Mouse (Mus musculus): ENCODE results near the gene Mmp14. TPM values are rescaled to one million over a fixed set of nuclear protein-coding genes. Genes with fewer than 3 reads are reported as not detected.

The Mmp14 gene
- 152 and 156 TPM in 2 replicates for polyA plus RNA-seq (2015; fragmentation: Nextera tagmentation; extraction: Ambion mirVana)

DNA sequence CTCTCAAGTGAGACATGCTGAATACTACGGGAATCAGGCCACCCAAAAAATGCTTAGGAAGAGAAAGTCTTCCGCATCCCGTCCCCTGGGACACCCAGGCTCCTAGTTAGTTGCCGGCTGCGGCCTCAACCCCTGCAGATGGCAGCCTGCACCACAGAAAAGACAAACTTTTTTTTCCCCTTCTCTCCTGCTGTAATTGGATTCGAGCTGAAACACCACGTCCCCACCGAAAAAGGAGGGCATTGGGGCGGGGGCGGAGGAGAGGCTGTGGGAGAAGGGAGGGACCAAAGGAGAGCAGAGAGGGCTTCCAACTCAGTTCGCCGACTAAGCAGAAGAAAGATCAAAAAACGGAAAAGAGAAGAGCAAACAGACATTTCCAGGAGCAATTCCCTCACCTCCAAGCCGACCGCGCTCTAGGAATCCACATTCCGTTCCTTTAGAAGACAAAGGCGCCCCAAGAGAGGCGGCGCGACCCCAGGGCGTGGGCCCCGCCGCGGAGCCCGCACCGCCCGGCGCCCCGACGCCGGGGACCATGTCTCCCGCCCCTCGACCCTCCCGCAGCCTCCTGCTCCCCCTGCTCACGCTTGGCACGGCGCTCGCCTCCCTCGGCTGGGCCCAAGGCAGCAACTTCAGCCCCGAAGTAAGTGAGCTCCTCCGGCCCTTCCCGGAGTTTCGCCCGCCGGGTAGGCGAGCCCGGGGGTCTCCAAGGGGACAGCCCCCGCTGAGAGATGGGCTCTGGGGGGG, at the start of gene Mmp14:
Gene Mmp14 (plus strand): TSS at position 279 of the 744 bp plus-strand sequence.
- under 1% methylated on average over 41 of the region's 49 CpGs for WGBS
- peak within 1 kb of the TSS; percentile 97 for H3K9ac ChIP-seq (replicated peaks; ENCODE audit: low read length)
- ATAC-seq (ENCODE audit: low FRiP score, low TSS enrichment), result peak; percentile 33; the same call in 1 of the 2 replicates
- peaks cover 16% of the 10 kb centered on the region for H3K36me3 ChIP-seq (ENCODE audit: insufficient read depth, low read length)
- H3K9me3 ChIP-seq (ENCODE audit: low read length), result no peaks in the 10 kb centered on the region
- peak within 1 kb of the TSS; percentile 65 for H3K4me2 ChIP-seq (replicated peaks; ENCODE audit: low read depth, low read length)
- H3K27me3 ChIP-seq (ENCODE audit: insufficient read depth, low read length), result no peaks in the 10 kb centered on the region
- H3K4me3 ChIP-seq (ENCODE audit: low read length), result peak within 1 kb of the TSS; percentile 80
- H3K4me1 ChIP-seq (ENCODE audit: insufficient read depth, low read length), result peaks cover 37% of the 10 kb centered on the region
- H3K27ac ChIP-seq (ENCODE audit: low read length), result peak within 1 kb of the TSS; percentile 96

GRCm38 (mm10) chr14:54381816-54382215, 49.6 kb upstream of the Mmp14 start:
- Histone ChIP-seq H3K9ac (replicated peaks; ENCODE audit: low read length) (no peak overlapping the region), H3K4me3 (ENCODE audit: low read length) (no peak overlapping the region), H3K4me1 (ENCODE audit: insufficient read depth, low read length) (peaks cover 51% of the 10 kb centered on the region), H3K4me2 (replicated peaks; ENCODE audit: low read depth, low read length) (no peak overlapping the region), H3K9me3 (ENCODE audit: low read length) (no peaks in the 10 kb centered on the region), H3K36me3 (ENCODE audit: insufficient read depth, low read length) (no peaks in the 10 kb centered on the region), H3K27me3 (ENCODE audit: insufficient read depth, low read length) (no peaks in the 10 kb centered on the region), H3K27ac (ENCODE audit: low read length) (no peak overlapping the region)
- ATAC-seq (ENCODE audit: low FRiP score, low TSS enrichment), result no peak
- WGBS, result 71% methylated on average over 10 of the region's 10 CpGs

GRCm38 (mm10) chr14:54382641-54383040, 48.8 kb upstream of the Mmp14 start:
- H3K9ac ChIP-seq (replicated peaks; ENCODE audit: low read length), result no peak overlapping the region

GRCm38 (mm10) chr14:54383355-54383771, 48.0 kb upstream of the Mmp14 start:
- Histone ChIP-seq H3K4me3 (ENCODE audit: low read length) (no peak overlapping the region), H3K9ac (replicated peaks; ENCODE audit: low read length) (peak overlapping the region; percentile 37; the same call in 1 of the 2 replicates), H3K27me3 (ENCODE audit: insufficient read depth, low read length) (no peaks in the 10 kb centered on the region), H3K36me3 (ENCODE audit: insufficient read depth, low read length) (no peaks in the 10 kb centered on the region), H3K4me2 (replicated peaks; ENCODE audit: low read depth, low read length) (no peak overlapping the region), H3K9me3 (ENCODE audit: low read length) (no peaks in the 10 kb centered on the region), H3K4me1 (ENCODE audit: insufficient read depth, low read length) (peaks cover 58% of the 10 kb centered on the region), H3K27ac (ENCODE audit: low read length) (no peak overlapping the region; the same call in 1 of the 2 replicates)
- peak; percentile 63 for ATAC-seq (ENCODE audit: low FRiP score, low TSS enrichment)
- WGBS, result 19% methylated on average over 4 of the region's 4 CpGs

More at GRCm38 (mm10) chr14:54382641-54383040, 48.8 kb upstream of the Mmp14 start:
- no peak for ATAC-seq (ENCODE audit: low FRiP score, low TSS enrichment)
- Histone ChIP-seq H3K4me1 (ENCODE audit: insufficient read depth, low read length) (peaks cover 54% of the 10 kb centered on the region), H3K4me3 (ENCODE audit: low read length) (no peak overlapping the region), H3K4me2 (replicated peaks; ENCODE audit: low read depth, low read length) (no peak overlapping the region), H3K27me3 (ENCODE audit: insufficient read depth, low read length) (no peaks in the 10 kb centered on the region), H3K9me3 (ENCODE audit: low read length) (no peaks in the 10 kb centered on the region), H3K27ac (ENCODE audit: low read length) (0 out of 2 replicates have a peak overlapping the region, but pooled peaks have one; percentile 3), H3K36me3 (ENCODE audit: insufficient read depth, low read length) (no peaks in the 10 kb centered on the region)
- 57% methylated on average over 9 of the region's 9 CpGs for WGBS

GRCm38 (mm10) chr14:54384396-54384795, 47.0 kb upstream of the Mmp14 start:
- Histone ChIP-seq H3K4me2 (replicated peaks; ENCODE audit: low read depth, low read length) (no peak overlapping the region), H3K27ac (ENCODE audit: low read length) (no peak overlapping the region), H3K9me3 (ENCODE audit: low read length) (no peaks in the 10 kb centered on the region), H3K27me3 (ENCODE audit: insufficient read depth, low read length) (no peaks in the 10 kb centered on the region), H3K4me3 (ENCODE audit: low read length) (no peak overlapping the region), H3K9ac (replicated peaks; ENCODE audit: low read length) (no peak overlapping the region), H3K36me3 (ENCODE audit: insufficient read depth, low read length) (no peaks in the 10 kb centered on the region), H3K4me1 (ENCODE audit: insufficient read depth, low read length) (peaks cover 57% of the 10 kb centered on the region)
- WGBS, result 92% methylated on average over 8 of the region's 8 CpGs
- no peak for ATAC-seq (ENCODE audit: low FRiP score, low TSS enrichment)

- no peak overlapping the region for H3K4me3 ChIP-seq (ENCODE audit: low read length)
- peak; percentile 39; the same call in 1 of the 2 replicates for ATAC-seq (ENCODE audit: low FRiP score, low TSS enrichment)
- no peak overlapping the region for H3K4me2 ChIP-seq (replicated peaks; ENCODE audit: low read depth, low read length)
- H3K9ac ChIP-seq (replicated peaks; ENCODE audit: low read length), result no peak overlapping the region
- H3K4me1 ChIP-seq (ENCODE audit: insufficient read depth, low read length), result peaks cover 47% of the 10 kb centered on the region
- H3K27ac ChIP-seq (ENCODE audit: low read length), result peak overlapping the region; percentile 37
- 36% methylated on average over 7 of the region's 7 CpGs for WGBS
- H3K27me3 ChIP-seq (ENCODE audit: insufficient read depth, low read length), result no peaks in the 10 kb centered on the region
- H3K36me3 ChIP-seq (ENCODE audit: insufficient read depth, low read length), result no peaks in the 10 kb centered on the region
- no peaks in the 10 kb centered on the region for H3K9me3 ChIP-seq (ENCODE audit: low read length)
These were observed 45.3 kb upstream of the Mmp14 start for GRCm38 (mm10) chr14:54385968-54386618.

GRCm38 (mm10) chr14:54387546-54387945, 43.9 kb upstream of the Mmp14 start:
- H3K27ac ChIP-seq (ENCODE audit: low read length), result peak overlapping the region; percentile 67; the same call in 1 of the 2 replicates
- ATAC-seq (ENCODE audit: low FRiP score, low TSS enrichment), result peak; percentile 61
- no peak overlapping the region for H3K4me2 ChIP-seq (replicated peaks; ENCODE audit: low read depth, low read length)
- H3K27me3 ChIP-seq (ENCODE audit: insufficient read depth, low read length), result no peaks in the 10 kb centered on the region
- 19% methylated on average over 6 of the region's 6 CpGs for WGBS
- no peak overlapping the region for H3K4me3 ChIP-seq (ENCODE audit: low read length)
- no peaks in the 10 kb centered on the region for H3K9me3 ChIP-seq (ENCODE audit: low read length)
- H3K36me3 ChIP-seq (ENCODE audit: insufficient read depth, low read length), result no peaks in the 10 kb centered on the region
- H3K9ac ChIP-seq (replicated peaks; ENCODE audit: low read length), result no peak overlapping the region
- H3K4me1 ChIP-seq (ENCODE audit: insufficient read depth, low read length), result peaks cover 36% of the 10 kb centered on the region

DNA sequence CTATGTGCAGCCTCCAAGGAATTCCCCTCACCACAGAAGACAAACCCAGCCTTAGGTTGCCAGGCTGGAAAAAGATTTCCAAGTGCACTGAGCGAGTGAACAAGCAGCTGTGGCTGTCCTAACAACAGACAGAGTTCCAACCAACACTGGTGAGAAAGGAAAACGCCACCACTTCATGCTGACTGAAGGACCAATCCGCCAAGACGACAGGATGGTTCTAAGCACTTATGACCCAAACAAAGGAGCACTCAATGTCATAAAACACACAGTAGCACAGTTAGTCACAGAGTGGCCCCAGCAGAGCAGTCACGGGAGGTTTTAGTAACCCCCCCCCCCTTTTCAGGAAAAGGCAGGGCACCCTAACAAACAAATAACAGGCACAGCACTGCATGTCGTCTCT, 40.6 kb upstream of the Mmp14 start:
- no peak overlapping the region for H3K4me2 ChIP-seq (replicated peaks; ENCODE audit: low read depth, low read length)
- H3K4me1 ChIP-seq (ENCODE audit: insufficient read depth, low read length), result peaks cover 21% of the 10 kb centered on the region
- 0 out of 2 replicates have a peak, but pooled peaks cover 2% of the 10 kb centered on the region for H3K36me3 ChIP-seq (ENCODE audit: insufficient read depth, low read length)
- no peaks in the 10 kb centered on the region for H3K9me3 ChIP-seq (ENCODE audit: low read length)
- no peak overlapping the region for H3K27ac ChIP-seq (ENCODE audit: low read length)
- H3K4me3 ChIP-seq (ENCODE audit: low read length), result no peak overlapping the region
- H3K9ac ChIP-seq (replicated peaks; ENCODE audit: low read length), result no peak overlapping the region
- ATAC-seq (ENCODE audit: low FRiP score, low TSS enrichment), result no peak
- H3K27me3 ChIP-seq (ENCODE audit: insufficient read depth, low read length), result no peaks in the 10 kb centered on the region
- WGBS, result 50% methylated on average over 6 of the region's 6 CpGs

DNA sequence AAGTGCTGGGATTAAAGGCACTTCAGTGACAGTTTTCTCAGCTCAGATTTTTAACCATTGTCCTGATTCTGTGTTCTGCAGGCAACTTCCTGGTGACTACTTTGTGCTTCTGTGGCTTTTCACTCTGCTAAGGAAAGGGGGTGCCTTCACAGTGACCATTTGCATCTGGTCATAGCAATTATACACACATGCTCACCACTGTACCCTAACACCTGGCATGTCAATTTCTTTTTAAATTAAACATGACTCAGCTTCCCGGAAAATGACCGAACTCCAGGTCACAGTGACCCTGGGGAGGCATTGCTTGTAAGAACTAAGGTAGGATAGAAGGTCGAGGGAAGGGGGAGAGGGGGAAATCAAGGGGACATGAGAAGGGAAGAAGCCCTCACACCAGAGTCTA, 37.6 kb upstream of the Mmp14 start:
- Histone ChIP-seq H3K27me3 (ENCODE audit: insufficient read depth, low read length) (no peaks in the 10 kb centered on the region), H3K27ac (ENCODE audit: low read length) (no peak overlapping the region), H3K4me1 (ENCODE audit: insufficient read depth, low read length) (peaks cover 9% of the 10 kb centered on the region), H3K9me3 (ENCODE audit: low read length) (no peaks in the 10 kb centered on the region), H3K4me2 (replicated peaks; ENCODE audit: low read depth, low read length) (no peak overlapping the region), H3K9ac (replicated peaks; ENCODE audit: low read length) (no peak overlapping the region), H3K4me3 (ENCODE audit: low read length) (no peak overlapping the region), H3K36me3 (ENCODE audit: insufficient read depth, low read length) (0 out of 2 replicates have a peak, but pooled peaks cover 2% of the 10 kb centered on the region)
- WGBS, result 61% methylated on average over 3 of the region's 3 CpGs
- no peak for ATAC-seq (ENCODE audit: low FRiP score, low TSS enrichment)

- ATAC-seq (ENCODE audit: low FRiP score, low TSS enrichment), result no peak
- Histone ChIP-seq H3K36me3 (ENCODE audit: insufficient read depth, low read length) (0 out of 2 replicates have a peak, but pooled peaks cover 2% of the 10 kb centered on the region), H3K9ac (replicated peaks; ENCODE audit: low read length) (no peak overlapping the region), H3K4me2 (replicated peaks; ENCODE audit: low read depth, low read length) (no peak overlapping the region), H3K4me3 (ENCODE audit: low read length) (no peak overlapping the region), H3K27me3 (ENCODE audit: insufficient read depth, low read length) (no peaks in the 10 kb centered on the region), H3K9me3 (ENCODE audit: low read length) (no peaks in the 10 kb centered on the region), H3K27ac (ENCODE audit: low read length) (no peak overlapping the region), H3K4me1 (ENCODE audit: insufficient read depth, low read length) (peaks cover 15% of the 10 kb centered on the region)
These were observed 37.1 kb upstream of the Mmp14 start for GRCm38 (mm10) chr14:54394309-54394708.
